7 mouse cellular contexts compared by ENCODE assay signal in the genomic region with DNA sequence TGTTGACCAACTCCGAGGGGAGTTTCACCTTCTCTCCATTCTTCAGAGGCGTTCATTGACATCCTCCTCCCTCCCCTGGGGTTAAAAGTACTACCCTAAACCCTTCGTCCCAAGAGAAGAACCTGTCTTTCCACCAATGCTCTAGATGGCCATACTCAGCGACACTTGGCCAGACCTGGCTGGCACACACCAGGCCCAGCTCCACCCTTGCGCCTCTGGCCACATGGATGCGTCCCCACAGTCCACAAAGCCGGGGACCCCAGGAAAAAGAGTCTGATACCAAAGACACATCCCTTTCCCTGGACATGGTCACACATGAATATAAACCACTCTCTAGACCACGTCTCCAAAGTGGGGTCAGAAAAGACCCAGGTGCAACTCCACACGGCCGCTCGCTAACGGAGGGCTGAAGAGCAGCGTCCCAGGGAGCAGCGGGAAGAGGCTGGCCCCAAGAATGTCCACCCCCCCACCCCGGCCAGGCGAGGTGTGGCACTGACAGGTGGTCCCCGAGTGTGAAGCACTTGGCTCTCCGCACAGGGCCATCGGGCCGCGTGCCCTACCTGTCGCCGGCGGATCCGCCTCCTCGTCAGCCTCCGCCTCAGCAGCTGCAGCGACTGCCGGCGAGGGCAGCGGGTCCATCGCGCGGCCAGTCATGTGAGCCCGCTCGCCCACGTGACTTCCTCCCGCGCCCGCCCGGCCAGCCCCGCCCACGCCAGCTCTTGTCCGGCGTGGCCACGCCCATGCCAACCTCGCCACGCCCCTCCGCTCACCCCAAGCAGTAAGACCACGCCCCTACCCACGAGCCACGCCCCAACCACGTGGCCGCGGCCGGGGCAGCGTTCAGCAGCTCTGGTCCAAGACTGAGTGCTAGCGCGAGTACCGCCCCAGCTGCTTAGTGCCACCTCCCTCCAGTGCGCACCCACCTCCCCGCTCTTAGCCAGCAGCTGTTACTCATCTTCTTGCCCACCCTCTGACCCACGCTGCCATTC. TPM values are rescaled to one million over a fixed set of nuclear protein-coding genes. Genes with fewer than 3 reads are reported as not detected.
DNase-seq lines count a peak whose midpoint lies in the region; ATAC-seq lines count a peak whose summit lies in the region.

A gene (minus strand): TSS at position 675 of the 989 bp plus-strand sequence.

- peak within 1 kb of the TSS; percentile 73 for H3K9ac ChIP-seq in embryonic facial prominence, embryonic 12.5 days
- H3K9ac ChIP-seq in limb, embryonic 11.5 days (ENCODE audit: low read length), result peak within 1 kb of the TSS; percentile 57
- H3K9ac ChIP-seq in midbrain, embryonic 14.5 days (replicated peaks; ENCODE audit: low read length), result peak within 1 kb of the TSS; percentile 65

- no peaks in the 10 kb centered on the region for H3K9me3 ChIP-seq in embryonic facial prominence, embryonic 12.5 days
- no peaks in the 10 kb centered on the region for H3K9me3 ChIP-seq in limb, embryonic 11.5 days (ENCODE audit: control insufficient read depth, low read length)
- no peaks in the 10 kb centered on the region for H3K9me3 ChIP-seq in midbrain, embryonic 14.5 days (ENCODE audit: control insufficient read depth, low read length)

- no peaks in the 10 kb centered on the region for H3K36me3 ChIP-seq in embryonic facial prominence, embryonic 12.5 days
- H3K36me3 ChIP-seq in limb, embryonic 11.5 days (ENCODE audit: control insufficient read depth, insufficient read depth, low read length), result no peaks in the 10 kb centered on the region
- no peaks in the 10 kb centered on the region for H3K36me3 ChIP-seq in midbrain, embryonic 14.5 days (ENCODE audit: control insufficient read depth, insufficient read depth, low read length)

- H3K4me3 ChIP-seq in embryonic facial prominence, embryonic 12.5 days, result peak within 1 kb of the TSS; percentile 83
- H3K4me3 ChIP-seq in limb, embryonic 11.5 days (ENCODE audit: low read depth, low read length), result peak within 1 kb of the TSS; percentile 62
- peak within 1 kb of the TSS; percentile 73 for H3K4me3 ChIP-seq in midbrain, embryonic 14.5 days (replicated peaks; ENCODE audit: low read depth, low read length)

- peak; percentile 82 for ATAC-seq in embryonic facial prominence, embryonic 12.5 days (ENCODE audit: insufficient number of reproducible peaks, insufficient read depth, low FRiP score, low TSS enrichment)
- ATAC-seq in limb, embryonic 11.5 days (ENCODE audit: insufficient number of reproducible peaks, low FRiP score, low TSS enrichment, low read depth), result peak; percentile 93
- peak; percentile 92 for ATAC-seq in midbrain, embryonic 14.5 days (ENCODE audit: low FRiP score, low TSS enrichment)

- 1% methylated on average over 63 of the region's 63 CpGs for WGBS in embryonic facial prominence, embryonic 12.5 days
- WGBS in limb, embryonic 11.5 days, result under 1% methylated on average over 62 of the region's 63 CpGs
- WGBS in midbrain, embryonic 14.5 days, result 1% methylated on average over 63 of the region's 63 CpGs

- H3K27ac ChIP-seq in embryonic facial prominence, embryonic 12.5 days, result peak within 1 kb of the TSS; percentile 26; the same call in 1 of the 2 replicates
- no peak within 1 kb of the TSS for H3K27ac ChIP-seq in limb, embryonic 11.5 days (replicated peaks; ENCODE audit: low read depth, low read length)
- peak within 1 kb of the TSS; percentile 8; the same call in 1 of the 2 replicates for H3K27ac ChIP-seq in midbrain, embryonic 14.5 days (replicated peaks; ENCODE audit: low read depth, low read length)

- no peaks in the 10 kb centered on the region for H3K27me3 ChIP-seq in embryonic facial prominence, embryonic 12.5 days
- no peaks in the 10 kb centered on the region for H3K27me3 ChIP-seq in limb, embryonic 11.5 days (ENCODE audit: control insufficient read depth, insufficient read depth, low read length)
- H3K27me3 ChIP-seq in midbrain, embryonic 14.5 days (ENCODE audit: control insufficient read depth, insufficient read depth, low read length), result no peaks in the 10 kb centered on the region

- peaks cover 25% of the 10 kb centered on the region for H3K4me1 ChIP-seq in embryonic facial prominence, embryonic 12.5 days
- peaks cover 5% of the 10 kb centered on the region; the same call in 1 of the 2 replicates for H3K4me1 ChIP-seq in limb, embryonic 11.5 days (ENCODE audit: control insufficient read depth, insufficient read depth, low read length)
- H3K4me1 ChIP-seq in midbrain, embryonic 14.5 days (ENCODE audit: control insufficient read depth, insufficient read depth, low read length), result peaks cover 15% of the 10 kb centered on the region

- peak; percentile 99 for DNase-seq in adrenal gland, postnatal 25 days
- peak; percentile 100 for DNase-seq in heart, adult 11 months
- peak; percentile 99 for DNase-seq in kidney, adult 18-20 months
- peak; percentile 99 for DNase-seq in limb, embryonic 11.5 days (ENCODE audit: low spot score)
- peak; percentile 94 for DNase-seq in midbrain, embryonic 14.5 days
- peak; percentile 97 to 100 for DNase-seq in spleen, adult 18-20 months

- peak within 1 kb of the TSS; percentile 95 for H3K4me2 ChIP-seq in embryonic facial prominence, embryonic 12.5 days (replicated peaks)
- peak within 1 kb of the TSS; percentile 96 for H3K4me2 ChIP-seq in limb, embryonic 11.5 days (ENCODE audit: low read depth, severe bottlenecking)
- peak within 1 kb of the TSS; percentile 87 for H3K4me2 ChIP-seq in midbrain, embryonic 14.5 days (ENCODE audit: low read length)

RNA-seq across cellular contexts. Expression of the gene that starts here (rescaled TPM):
- total RNA-seq in adrenal gland, postnatal 25 days (2021), result 18.0 and 18.4 TPM in 2 replicates
- polyA plus RNA-seq in embryonic facial prominence, embryonic 12.5 days (2016; fragmentation: Nextera tagmentation; extraction: Ambion mirVana), result 21.4 and 21.5 TPM in 2 replicates
- polyA plus RNA-seq in limb, embryonic 11.5 days (2014; fragmentation: Nextera tagmentation; extraction: Ambion mirVana), result 9.7 and 10.1 TPM in 2 replicates
- 13.4 and 19.4 TPM in 2 replicates for polyA plus RNA-seq in midbrain, embryonic 14.5 days (2014; fragmentation: Nextera tagmentation; extraction: Ambion mirVana)
